Mouse (Mus musculus) retina, embryonic 14.5 days (tissue): ENCODE data around the gene Pcgf3.
A peak's percentile ranks its signal among the peaks of the same experiment; 100 is the strongest.
"Not testable (repeated sequence)": the region's sequence is repeated elsewhere in the genome, so short reads cannot be mapped to it uniquely, and the experiment has no call there.

Experiments
- DNase-seq: peaks from one replicate; pipeline ENCODE4 v3.0.0-alpha.2; 2015; ENCODE audit warnings: low spot score

Gene Pcgf3

DNA sequence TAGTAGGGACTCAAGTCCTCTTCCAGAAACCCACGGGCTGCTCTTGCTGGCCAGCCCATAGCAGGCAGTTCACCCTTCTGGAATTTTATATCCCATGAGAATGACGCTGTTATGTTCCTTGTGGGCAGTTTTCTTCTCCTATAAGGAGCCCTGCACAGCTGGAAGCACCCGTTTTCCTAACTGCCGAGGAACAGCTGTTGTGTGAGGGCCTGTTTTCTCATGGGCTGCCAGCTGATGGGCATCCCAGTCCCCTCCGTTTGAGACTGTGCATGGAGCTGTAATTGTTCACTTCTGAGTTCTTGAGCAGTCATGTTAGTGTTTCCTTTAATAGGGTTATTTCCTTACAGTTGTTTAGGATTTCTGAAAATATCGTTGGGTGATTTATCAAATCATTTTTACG, 8.6 kb downstream of the Pcgf3 start:
- DNase-seq: no peak

DNA sequence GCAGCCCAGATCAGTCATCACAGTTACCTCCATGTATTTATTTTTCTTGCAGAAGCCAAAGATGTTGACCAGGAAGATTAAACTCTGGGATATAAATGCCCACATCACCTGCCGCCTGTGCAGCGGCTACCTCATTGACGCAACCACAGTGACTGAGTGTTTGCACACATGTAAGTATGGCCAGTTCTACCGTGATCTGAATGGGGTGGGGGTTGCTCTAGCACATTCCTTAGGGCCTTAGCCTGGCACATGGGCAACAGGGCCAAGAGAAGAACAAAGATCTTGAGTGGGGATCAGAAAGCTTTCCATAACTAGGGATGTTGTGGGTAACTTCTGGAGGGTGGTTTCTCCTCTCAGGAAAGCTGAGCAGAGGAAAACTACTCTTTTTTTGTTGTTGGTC, 12.7 kb downstream of the Pcgf3 start:
- DNase-seq: no peak

DNA sequence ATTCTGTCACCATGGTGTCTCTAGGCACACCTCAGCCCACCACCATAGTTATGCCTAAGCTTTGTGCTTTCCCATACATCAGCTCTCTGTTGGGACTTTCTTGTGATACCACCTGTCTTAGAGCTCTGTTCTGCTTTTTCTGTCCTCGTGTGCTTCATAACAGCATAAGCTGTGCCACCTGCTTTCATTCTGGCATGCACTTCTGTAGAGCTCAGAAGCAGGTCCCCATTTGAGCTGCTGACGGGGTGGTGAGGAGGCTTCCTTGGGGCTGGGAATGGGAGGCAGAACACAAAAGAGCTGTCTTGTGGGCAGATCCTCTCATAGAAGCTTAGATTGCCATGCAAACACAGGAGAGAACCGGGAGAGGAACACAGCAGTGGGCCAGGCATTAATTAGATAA, 14.9 kb downstream of the Pcgf3 start:
- no peak for DNase-seq

DNA sequence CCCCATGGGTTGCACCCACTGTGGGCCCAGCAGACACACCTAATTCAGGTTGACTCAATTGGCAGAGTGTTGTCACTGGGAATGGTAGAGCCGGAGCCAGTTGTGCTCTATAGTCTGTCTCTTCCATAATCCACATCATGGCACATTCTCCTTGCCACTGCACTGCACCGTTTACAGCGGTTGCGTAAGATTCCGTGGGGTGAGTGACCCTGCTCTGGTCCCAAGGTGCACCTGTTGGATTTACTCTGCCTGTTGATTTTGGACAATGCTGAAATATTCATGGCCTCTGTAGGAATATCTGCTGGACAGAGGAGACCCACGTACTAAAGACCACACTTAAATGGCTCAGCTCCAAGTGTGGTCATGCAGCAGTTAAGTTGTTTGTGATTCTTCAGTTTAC, 22.0 kb downstream of the Pcgf3 start:
- no peak for DNase-seq

DNA sequence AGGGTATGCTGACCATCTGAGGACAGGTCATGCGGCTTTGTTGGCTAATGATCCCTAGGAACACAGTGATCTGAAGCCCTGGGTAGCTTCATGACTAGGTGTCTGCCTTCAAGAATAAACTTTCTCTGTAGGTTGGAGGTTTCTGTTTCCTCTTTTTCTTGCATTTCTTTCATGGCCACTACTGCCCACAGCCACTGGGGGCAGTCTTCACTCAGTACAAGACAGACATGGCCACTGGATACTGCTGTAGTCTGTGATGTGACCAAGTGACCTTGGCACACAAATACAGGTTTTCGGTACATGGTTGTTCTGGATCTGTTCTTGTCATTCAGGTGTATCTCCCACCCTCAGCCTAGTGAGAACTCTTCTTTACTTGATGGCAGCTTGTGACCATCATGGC, 24.2 kb downstream of the Pcgf3 start:
- DNase-seq: peak; percentile 60

DNA sequence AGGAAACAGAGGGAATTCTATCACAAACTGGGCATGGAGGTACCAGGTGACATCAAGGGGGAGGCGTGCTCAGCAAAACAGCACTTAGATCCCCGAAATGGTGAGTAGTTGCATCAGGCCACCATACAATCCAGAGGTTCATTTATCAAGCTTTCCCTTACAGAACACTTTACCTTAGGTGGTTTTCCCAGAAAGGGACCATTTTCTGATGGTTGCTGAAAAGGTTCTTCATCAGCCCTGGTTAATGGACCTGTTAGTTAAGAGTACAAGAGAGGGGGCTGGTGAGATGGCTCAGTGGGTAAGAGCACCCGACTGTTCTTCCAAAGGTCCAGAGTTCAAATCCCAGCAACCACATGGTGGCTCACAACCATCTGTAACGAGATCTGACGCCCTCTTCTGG, 25.1 kb downstream of the Pcgf3 start:
- DNase-seq: not testable (repeated sequence)

DNA sequence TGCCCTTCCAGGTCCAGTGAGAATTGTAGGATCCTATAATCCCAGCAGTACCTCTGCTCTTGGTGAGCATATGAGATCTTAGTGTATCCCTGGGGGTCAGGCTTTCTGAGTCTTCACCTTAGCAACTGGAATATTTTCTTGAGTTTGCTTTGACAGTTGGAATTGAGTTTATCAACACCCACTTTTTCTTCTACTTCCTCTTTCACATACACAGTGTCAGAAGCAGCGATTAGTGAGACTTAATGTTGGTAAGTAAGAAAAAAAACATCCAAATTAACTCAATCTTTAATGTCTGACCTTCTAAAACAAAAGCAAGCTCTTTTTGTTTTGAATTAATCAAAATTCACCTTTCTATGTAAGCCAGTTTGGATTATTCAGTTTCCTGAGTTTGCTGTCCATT, 40.5 kb downstream of the Pcgf3 start:
- DNase-seq: no peak

DNA sequence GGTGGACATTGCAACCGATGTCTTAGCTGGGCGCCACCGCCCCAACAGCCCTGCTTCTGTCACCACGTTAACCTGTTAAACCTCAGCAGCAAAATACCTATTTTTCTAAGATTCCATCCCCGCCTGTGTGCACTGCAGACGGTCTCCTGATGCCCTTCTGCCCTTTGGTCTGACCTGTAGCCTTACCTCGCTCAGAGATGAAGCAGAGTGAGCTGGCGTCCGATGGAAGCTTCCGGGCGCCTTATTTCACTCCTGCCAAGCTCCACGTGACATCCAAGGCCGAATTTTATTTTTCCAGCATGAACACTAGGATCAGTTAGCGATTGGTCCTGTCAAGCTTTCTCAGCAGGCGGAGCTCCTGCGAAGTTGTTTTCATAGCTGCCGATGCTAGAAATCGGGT, 41.3 kb downstream of the Pcgf3 start:
- DNase-seq: no peak

DNA sequence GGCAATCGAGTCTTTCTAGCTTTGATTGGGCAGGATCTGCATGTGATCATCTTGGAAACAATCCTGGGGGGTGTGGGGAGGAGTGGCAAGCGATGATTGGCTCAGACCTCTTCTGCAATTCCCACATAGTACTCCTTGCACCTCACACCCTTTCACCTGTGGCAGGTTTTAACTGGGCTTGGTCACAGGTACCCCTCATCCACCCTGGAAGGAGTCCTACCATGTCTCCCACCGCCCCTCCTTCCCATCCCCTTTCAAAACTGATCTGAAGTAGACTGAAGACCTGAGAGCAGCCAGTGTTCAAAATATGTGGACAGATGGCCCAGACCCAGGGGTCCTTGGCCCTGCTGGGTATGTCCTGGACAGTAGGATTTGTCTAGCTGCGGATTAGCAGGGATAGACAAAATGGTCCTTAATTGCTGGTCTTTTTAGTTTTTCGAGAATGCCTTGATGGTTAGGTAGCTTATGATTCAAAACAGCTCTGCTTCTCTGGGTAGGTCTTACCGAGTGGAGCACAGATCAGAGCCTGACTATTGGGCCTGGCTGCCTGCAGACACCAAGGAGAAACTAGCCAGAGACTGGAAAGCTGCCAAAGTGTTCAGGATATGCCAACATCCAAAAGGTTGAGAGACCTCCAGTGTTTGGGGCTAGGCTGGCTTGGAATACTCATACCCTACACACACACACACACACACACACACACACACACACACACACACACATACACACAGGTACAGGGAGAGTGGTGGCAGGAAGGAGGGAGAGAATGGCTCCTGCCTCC, 54.7 kb downstream of the Pcgf3 start:
- peak; percentile 17 for DNase-seq

DNA sequence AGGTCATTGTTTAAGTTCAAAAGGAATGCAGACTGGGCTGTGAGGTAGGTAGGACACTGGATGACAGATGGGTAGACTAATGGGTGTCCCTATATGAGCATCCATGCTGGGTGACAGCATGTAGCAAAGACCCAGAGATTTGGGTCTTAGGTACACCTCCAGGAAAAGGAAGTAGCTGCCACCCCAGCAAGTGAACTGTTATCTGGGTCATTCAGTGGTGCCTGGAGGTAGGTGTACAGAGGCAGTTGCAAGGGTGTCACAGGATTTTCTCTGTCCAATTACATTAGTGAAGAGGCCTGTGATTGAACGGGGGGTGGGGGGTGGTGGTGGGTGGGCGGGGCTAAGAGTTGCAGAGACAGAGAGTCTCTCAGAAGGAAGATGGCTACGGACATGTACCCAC, 55.6 kb downstream of the Pcgf3 start:
- DNase-seq: no peak

DNA sequence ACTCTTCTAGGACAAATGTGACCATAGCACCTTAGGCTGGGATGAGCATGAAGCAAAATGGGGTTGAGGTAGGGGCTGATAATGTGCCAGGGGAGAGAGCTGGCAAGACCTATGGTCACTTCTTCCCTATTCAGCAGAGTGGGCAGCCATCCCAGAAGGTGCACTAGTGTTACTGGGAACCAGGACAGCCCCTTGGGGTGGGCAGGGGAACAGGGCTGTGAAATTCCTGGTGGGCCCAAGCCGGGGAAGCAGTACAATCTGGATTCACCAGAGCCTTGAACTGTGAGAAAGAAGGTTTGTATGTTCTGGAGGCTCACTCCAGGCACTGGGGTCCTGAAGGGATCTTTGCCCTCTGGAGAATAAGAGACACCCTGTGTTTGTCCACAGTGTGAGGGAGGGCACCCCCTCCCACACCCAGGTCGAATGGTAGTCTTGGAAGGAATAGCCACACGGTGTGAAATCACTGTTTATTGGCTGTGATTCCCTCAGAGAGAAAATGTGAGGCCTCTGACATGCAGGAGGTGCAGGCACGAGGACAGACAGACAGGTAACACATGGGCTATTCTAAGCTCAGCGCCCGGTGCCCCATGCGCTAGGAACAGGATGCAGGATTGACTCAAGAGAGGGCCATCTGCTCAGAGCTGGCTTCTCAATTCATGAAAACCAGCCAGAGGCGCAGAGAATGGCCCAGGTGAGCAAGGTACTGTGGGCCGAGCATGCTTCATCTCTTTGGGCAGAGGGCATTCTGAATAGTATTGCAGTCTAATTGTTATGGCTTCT, 57.3 kb downstream of the Pcgf3 start:
- DNase-seq: no peak

DNA sequence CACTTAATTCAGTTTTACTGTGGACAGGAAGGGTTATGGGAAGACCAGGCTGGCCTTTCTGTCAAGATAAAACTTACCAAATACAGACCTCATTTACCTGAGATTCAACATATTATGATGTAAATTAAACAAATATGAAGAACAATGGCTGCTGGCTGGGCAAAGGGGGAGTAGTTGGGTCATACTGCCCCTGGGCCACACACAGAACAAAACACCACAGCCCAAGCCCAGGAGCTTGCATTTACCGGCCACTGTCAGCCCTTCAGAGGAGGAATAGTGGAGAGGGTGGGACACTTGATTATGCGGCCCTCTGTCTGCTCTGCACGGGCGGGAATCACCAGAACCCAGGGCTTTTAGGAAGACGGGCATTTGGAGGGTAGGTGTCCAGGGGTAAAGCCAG, 57.9 kb downstream of the Pcgf3 start:
- DNase-seq: no peak

DNA sequence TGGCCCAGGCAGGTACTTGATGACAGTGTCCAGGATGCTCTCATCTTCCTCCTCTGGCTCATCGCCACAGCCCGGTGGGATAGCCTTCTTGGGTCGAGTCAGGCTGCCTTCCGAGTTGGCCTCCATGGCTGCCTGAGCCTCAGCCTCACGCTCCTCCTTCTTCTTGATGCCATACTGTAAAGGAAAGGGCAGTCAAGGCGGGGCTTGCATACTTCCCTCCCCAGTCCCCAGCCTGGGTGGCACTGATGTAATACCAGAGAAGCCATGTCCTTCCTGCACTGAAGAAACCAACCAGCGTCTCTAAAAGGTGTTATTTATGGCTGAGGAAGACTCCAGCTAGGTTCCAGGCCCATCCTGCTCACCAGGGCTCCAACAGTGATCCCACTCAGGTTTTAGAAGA, 59.1 kb downstream of the Pcgf3 start:
- no peak for DNase-seq

DNA sequence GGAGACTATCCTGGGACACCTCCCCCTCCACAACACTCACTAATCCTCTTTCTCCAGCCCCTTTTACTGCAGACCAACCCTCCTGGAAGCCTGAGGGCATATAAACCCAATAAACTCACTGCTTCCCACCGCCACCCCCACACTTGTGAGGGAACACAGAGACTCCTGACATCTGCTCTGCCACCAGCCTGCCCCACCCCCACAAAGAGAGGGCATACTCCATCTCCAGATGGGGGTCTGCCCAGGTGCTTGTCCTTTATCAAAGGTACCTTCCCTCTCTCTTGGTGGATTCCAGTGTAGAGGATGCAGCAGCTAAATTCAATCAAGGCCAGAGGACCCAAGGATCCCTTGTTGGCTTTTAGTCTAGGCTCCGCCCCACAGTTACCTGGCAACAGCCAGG, 60.0 kb downstream of the Pcgf3 start:
- DNase-seq: no peak

DNA sequence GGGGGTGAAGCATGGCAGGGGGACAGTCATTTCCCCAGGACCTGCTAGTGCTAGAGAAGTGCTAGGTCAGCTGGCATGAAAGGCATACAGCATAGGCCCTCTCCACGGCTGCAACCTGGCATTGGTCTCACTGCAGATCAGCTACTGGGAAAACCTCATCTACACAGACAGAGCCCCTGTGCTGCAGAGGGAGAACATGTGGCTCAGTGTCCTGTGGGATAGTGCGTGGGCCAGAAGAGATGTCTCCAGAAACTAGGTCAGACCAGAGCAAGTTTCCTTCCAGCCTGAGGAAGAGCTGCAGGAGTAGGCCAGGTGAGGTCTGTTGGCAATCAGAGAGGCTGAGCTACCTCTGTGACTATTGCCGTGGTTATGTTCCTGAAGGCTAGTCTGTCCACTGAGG, 60.9 kb downstream of the Pcgf3 start:
- no peak for DNase-seq

DNA sequence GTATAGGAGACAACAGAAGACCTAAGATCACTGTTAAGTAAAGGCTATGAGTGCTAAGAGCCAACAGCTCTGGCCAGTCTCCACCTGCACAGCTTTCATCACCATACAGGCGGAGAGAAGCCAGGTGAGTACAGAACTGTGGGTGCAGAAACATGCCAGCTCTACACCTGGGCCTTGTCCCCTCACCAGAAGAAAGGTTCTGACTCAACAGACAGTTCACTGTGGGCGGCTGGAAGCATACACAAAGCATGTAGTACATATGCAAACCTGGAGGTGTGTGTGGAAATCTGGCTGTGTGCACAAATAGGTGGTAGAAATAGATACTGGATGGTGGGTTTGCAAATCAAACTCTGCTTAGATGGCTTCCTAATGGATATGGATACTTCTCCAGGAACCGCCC, 61.6 kb downstream of the Pcgf3 start:
- DNase-seq: no peak

DNA sequence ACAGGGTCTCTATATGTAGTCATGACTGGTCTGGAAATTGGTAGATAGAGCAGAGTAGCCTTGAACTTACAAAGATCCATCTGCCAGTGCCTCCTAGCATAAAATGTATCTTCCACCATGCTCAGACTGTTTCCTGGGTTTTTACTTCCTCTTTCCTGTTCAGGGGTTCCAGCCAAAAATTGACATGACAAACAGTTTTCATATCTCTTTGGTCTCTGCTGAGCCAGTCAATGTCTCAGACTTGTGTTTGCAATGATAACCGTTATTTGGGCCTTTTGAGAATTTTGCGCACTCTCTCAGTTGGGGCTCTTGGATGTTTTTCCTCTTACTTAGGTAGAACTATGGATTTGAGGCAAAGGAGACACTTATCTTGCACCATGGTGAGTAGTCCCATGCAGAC, 73.2 kb downstream of the Pcgf3 start:
- DNase-seq: no peak

DNA sequence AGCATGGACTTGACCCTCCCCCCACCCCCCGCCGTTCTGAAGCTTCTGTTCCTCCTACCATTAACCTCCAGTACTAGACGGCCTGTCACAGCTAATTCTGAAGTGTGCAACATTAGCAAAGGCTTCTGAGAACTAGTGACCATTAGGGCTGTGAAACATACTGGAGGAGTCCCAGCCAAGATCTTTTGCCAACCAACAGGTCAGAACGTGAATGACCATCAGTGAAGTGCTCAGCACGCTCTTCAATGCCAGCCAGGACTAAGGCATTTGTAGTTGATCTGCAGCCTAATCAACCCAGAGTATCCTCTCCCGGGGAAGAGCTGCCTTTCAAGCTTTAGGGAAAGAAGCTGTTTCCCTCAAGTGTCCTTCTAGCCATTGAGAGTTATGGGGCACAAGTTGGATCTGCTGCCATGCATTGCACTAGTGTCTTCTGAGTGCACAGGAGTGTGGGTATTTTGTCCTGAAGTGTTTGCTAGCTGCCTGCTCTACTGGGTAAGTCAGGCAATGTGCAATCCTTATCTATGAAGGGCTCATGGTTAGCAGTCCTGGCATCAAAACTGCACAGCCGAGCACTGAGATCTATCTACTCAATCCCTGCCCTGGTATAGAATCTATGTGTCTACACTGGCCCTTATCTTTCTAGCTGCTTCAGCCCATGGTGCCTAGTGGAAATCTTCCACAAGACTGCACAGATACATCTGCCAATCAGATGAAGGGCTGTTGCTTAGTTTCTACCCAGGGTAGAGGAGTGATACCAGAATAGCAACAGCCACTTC, 82.7 kb downstream of the Pcgf3 start:
- no peak for DNase-seq

DNA sequence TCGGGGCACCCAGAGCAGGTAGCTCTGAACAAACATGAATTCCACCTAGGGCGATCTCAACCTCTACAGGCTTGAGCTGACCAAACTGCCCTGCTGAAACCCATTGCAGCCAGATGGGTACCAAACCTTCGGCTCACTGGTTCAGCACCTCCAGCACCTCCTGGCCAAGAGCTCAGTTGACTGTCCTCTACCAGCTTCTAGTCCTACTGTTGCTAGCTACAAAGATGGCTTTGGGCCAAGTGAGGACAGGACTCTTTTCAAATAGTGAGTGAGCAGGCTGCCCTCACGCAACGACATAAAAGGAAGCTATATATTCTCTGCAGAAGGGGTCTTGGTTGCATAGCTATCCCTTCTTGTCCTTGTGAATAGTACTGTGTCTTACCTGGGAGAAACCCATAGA, 86.6 kb downstream of the Pcgf3 start:
- no peak for DNase-seq

DNA sequence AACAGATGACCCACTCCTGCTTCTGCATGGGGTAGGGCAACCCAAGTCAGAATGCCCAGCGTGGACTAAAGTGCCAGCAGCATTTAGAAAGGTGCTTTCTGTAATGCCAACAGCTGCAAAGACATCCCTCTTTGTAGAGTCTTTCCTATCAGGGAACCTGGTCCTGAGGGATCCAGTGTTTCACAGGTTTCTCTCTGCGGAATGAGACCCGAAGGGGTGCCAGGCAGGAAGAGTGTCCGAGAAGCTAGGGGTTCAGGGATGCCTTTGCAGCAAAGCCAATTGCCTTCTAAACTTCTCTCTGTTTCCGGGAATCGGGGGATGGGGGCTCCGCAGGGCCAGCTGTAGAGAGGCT, 88.1 kb downstream of the Pcgf3 start:
- DNase-seq: no peak

DNA sequence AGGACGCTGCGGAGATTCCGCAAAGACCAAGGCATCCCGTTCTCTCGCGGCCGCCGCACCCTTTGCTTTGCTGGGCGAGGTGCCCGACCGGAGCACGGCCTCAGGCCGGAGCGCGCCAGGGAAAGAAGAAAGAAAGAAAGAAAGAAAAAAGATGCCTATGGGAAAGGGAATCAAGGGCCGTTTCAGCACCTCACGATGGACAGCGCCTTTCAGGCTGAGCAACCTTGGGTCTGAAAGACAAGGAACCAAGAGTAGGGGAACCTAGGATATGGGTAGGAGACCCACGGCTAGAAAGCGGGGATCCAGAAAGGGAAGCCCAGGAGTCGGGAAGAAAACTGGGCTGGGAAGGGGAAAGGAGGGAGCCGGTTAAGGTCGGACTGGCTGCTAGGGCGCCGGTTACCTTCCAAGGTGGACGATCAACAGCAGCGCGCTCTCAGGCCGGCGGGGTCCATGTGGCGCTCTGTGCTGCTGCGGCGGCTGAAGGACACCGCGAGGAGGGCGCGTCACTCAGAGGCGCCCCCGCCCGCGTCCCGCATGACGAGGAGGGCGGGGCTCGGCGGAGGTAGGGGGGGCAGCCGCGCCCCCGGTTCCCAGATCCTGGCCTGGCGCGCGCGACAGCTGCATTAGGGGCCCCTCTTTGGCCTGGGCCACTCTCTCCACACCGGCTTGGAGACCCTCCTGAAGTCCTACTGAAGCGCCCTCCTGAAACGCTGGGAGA, 88.6 kb downstream of the Pcgf3 start, which contains the start of gene Cplx1:
Cplx1 (minus strand) TSS at position 536 of the 718 bp plus-strand sequence.
- peak; percentile 70 for DNase-seq

DNA sequence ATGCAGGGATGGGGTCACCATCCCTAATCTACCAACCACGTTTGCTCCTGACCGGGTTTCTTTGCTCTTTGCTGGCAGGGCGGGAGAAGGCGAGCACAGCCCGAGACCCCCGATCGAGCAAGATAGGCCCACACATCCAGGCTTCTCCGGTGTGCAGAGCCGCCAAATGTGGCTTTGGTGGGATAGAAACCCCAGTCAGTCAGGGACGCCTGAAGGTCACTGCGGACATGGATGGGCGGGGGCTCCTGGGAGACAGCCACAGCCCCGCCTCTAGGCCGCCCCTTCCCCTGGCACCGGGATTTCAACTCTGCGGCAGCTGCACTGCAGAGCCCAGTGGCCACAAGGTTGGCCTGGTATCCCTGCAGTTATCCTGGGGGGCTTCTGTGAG, 89.2 kb downstream of the Pcgf3 start:
- peak; percentile 31 for DNase-seq
